Mouse (Mus musculus): ENCODE results near the gene Dnlz. TPM values are rescaled to one million over a fixed set of nuclear protein-coding genes. Genes with fewer than 3 reads are reported as not detected.

The Dnlz gene
- polyA plus RNA-seq (2014; fragmentation: Nextera tagmentation; extraction: Ambion mirVana) = 25.1 and 29.8 TPM in 2 replicates

GRCm38 (mm10) chr2:26351358-26352290 is at the start of gene Dnlz:
Gene Dnlz (minus strand): TSS chr2:26352110.
- H3K27ac ChIP-seq (replicated peaks; ENCODE audit: low read depth, low read length) = peak within 1 kb of the TSS; percentile 67
- H3K27me3 ChIP-seq (ENCODE audit: control insufficient read depth, insufficient read depth, low read length) = no peaks in the 10 kb centered on the region
- no peaks in the 10 kb centered on the region for H3K9me3 ChIP-seq (replicated peaks; ENCODE audit: control insufficient read depth, low read length)
- 2% methylated on average over 62 of the region's 62 CpGs for WGBS
- H3K36me3 ChIP-seq (replicated peaks; ENCODE audit: control insufficient read depth, insufficient read depth, low read depth, low read length) = peaks cover 9% of the 10 kb centered on the region
- DNase-seq (ENCODE audit: low spot score) = peak; percentile 95
- H3K4me2 ChIP-seq (ENCODE audit: low read depth, low read length) = peak within 1 kb of the TSS; percentile 98
- H3K9ac ChIP-seq (replicated peaks; ENCODE audit: low read length) = peak within 1 kb of the TSS; percentile 95
- no peaks in the 10 kb centered on the region for H3K4me1 ChIP-seq (ENCODE audit: control insufficient read depth, insufficient read depth, low read length)
- peak; percentile 63 for ATAC-seq (replicated peaks; ENCODE audit: insufficient number of reproducible peaks, low FRiP score, low TSS enrichment, low read depth)
- peak within 1 kb of the TSS; percentile 84 for H3K4me3 ChIP-seq (ENCODE audit: low read depth, low read length)

DNA sequence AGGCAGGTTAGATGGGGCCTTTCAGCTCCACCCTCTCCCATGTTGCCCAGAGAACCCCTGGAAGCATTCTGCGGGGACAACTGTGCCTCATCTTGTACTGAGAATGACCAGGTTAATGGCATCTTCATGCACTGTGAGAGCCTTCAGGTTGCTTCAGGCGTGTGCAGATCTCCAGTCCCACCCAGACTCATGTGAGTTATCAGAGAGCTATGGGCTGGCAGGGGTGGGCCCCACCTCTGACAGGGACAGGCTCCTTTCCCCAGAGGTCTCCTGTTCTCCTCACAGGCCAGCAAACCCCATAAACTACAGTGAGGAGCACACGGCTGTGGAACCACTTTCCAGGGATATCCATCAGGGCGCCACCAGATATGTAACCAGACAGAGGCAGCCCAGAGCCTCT is 49.1 kb upstream of the Dnlz start:
- Histone ChIP-seq H3K36me3 (replicated peaks; ENCODE audit: control insufficient read depth, insufficient read depth, low read depth, low read length) (peaks cover 19% of the 10 kb centered on the region), H3K4me2 (ENCODE audit: low read depth, low read length) (no peak overlapping the region), H3K9me3 (replicated peaks; ENCODE audit: control insufficient read depth, low read length) (no peaks in the 10 kb centered on the region), H3K27me3 (ENCODE audit: control insufficient read depth, insufficient read depth, low read length) (no peaks in the 10 kb centered on the region), H3K4me1 (ENCODE audit: control insufficient read depth, insufficient read depth, low read length) (no peaks in the 10 kb centered on the region), H3K9ac (replicated peaks; ENCODE audit: low read length) (no peak overlapping the region), H3K4me3 (ENCODE audit: low read depth, low read length) (no peak overlapping the region), H3K27ac (replicated peaks; ENCODE audit: low read depth, low read length) (no peak overlapping the region)
- ATAC-seq (replicated peaks; ENCODE audit: insufficient number of reproducible peaks, low FRiP score, low TSS enrichment, low read depth) (no peak), DNase-seq (ENCODE audit: low spot score) (no peak)
- WGBS = 90% methylated on average over 4 of the region's 4 CpGs

GRCm38 (mm10) chr2:26400296-26400695 is 48.4 kb upstream of the Dnlz start:
- no peak overlapping the region for H3K27ac ChIP-seq (replicated peaks; ENCODE audit: low read depth, low read length)
- DNase-seq (ENCODE audit: low spot score) (no peak), ATAC-seq (replicated peaks; ENCODE audit: insufficient number of reproducible peaks, low FRiP score, low TSS enrichment, low read depth) (no peak)
- H3K9me3 ChIP-seq (replicated peaks; ENCODE audit: control insufficient read depth, low read length) = no peaks in the 10 kb centered on the region
- H3K4me3 ChIP-seq (ENCODE audit: low read depth, low read length) = no peak overlapping the region
- no peaks in the 10 kb centered on the region for H3K4me1 ChIP-seq (ENCODE audit: control insufficient read depth, insufficient read depth, low read length)
- no peak overlapping the region for H3K9ac ChIP-seq (replicated peaks; ENCODE audit: low read length)
- no peaks in the 10 kb centered on the region for H3K27me3 ChIP-seq (ENCODE audit: control insufficient read depth, insufficient read depth, low read length)
- 88% methylated on average over 5 of the region's 5 CpGs for WGBS
- peaks cover 25% of the 10 kb centered on the region for H3K36me3 ChIP-seq (replicated peaks; ENCODE audit: control insufficient read depth, insufficient read depth, low read depth, low read length)
- no peak overlapping the region for H3K4me2 ChIP-seq (ENCODE audit: low read depth, low read length)

DNA sequence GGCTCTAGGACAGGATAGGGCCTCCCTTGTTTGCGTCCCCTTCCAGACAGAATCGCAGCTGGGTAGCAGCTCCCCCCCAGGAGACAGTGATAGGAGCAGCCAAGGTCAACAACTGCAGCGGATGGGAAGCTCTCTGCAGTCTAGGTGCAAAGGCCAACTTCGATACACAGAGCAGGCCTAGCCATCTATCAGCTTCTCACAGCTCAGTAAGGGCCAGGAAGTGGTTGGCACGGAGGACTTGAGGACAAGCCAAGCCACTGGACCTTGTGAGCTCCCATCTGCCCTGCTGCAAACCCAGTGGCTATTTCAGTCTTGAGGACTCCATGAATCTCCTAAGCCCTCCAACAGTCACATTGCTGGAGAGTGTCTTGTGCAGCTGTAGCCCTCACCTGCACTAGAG is 47.7 kb upstream of the Dnlz start:
- H3K4me2 ChIP-seq (ENCODE audit: low read depth, low read length) = no peak overlapping the region
- H3K9me3 ChIP-seq (replicated peaks; ENCODE audit: control insufficient read depth, low read length) = no peaks in the 10 kb centered on the region
- no peak overlapping the region for H3K27ac ChIP-seq (replicated peaks; ENCODE audit: low read depth, low read length)
- DNase-seq (ENCODE audit: low spot score) (no peak), ATAC-seq (replicated peaks; ENCODE audit: insufficient number of reproducible peaks, low FRiP score, low TSS enrichment, low read depth) (no peak)
- no peaks in the 10 kb centered on the region for H3K27me3 ChIP-seq (ENCODE audit: control insufficient read depth, insufficient read depth, low read length)
- H3K36me3 ChIP-seq (replicated peaks; ENCODE audit: control insufficient read depth, insufficient read depth, low read depth, low read length) = peaks cover 31% of the 10 kb centered on the region
- WGBS = 90% methylated on average over 5 of the region's 5 CpGs
- H3K4me3 ChIP-seq (ENCODE audit: low read depth, low read length) = no peak overlapping the region
- no peaks in the 10 kb centered on the region for H3K4me1 ChIP-seq (ENCODE audit: control insufficient read depth, insufficient read depth, low read length)
- no peak overlapping the region for H3K9ac ChIP-seq (replicated peaks; ENCODE audit: low read length)

GRCm38 (mm10) chr2:26398978-26399377 is 47.1 kb upstream of the Dnlz start:
- H3K4me3 ChIP-seq (ENCODE audit: low read depth, low read length) = no peak overlapping the region
- H3K4me1 ChIP-seq (ENCODE audit: control insufficient read depth, insufficient read depth, low read length) = no peaks in the 10 kb centered on the region
- ATAC-seq (replicated peaks; ENCODE audit: insufficient number of reproducible peaks, low FRiP score, low TSS enrichment, low read depth) (no peak), DNase-seq (ENCODE audit: low spot score) (no peak)
- H3K27ac ChIP-seq (replicated peaks; ENCODE audit: low read depth, low read length) = no peak overlapping the region
- H3K9me3 ChIP-seq (replicated peaks; ENCODE audit: control insufficient read depth, low read length) = no peaks in the 10 kb centered on the region
- H3K9ac ChIP-seq (replicated peaks; ENCODE audit: low read length) = no peak overlapping the region
- whole genome bisulfite sequencing = 88% methylated on average over 8 of the region's 8 CpGs
- H3K27me3 ChIP-seq (ENCODE audit: control insufficient read depth, insufficient read depth, low read length) = no peaks in the 10 kb centered on the region
- H3K4me2 ChIP-seq (ENCODE audit: low read depth, low read length) = no peak overlapping the region
- H3K36me3 ChIP-seq (replicated peaks; ENCODE audit: control insufficient read depth, insufficient read depth, low read depth, low read length) = peaks cover 33% of the 10 kb centered on the region

- H3K9ac ChIP-seq (replicated peaks; ENCODE audit: low read length) = no peak overlapping the region
- H3K27ac ChIP-seq (replicated peaks; ENCODE audit: low read depth, low read length) = no peak overlapping the region
- ATAC-seq (replicated peaks; ENCODE audit: insufficient number of reproducible peaks, low FRiP score, low TSS enrichment, low read depth) = no peak
- no peak for DNase-seq (ENCODE audit: low spot score)
- H3K27me3 ChIP-seq (ENCODE audit: control insufficient read depth, insufficient read depth, low read length) = no peaks in the 10 kb centered on the region
- H3K36me3 ChIP-seq (replicated peaks; ENCODE audit: control insufficient read depth, insufficient read depth, low read depth, low read length) = peaks cover 27% of the 10 kb centered on the region
- H3K4me1 ChIP-seq (ENCODE audit: control insufficient read depth, insufficient read depth, low read length) = no peaks in the 10 kb centered on the region; the same call in 1 of the 2 replicates
- no peaks in the 10 kb centered on the region for H3K9me3 ChIP-seq (replicated peaks; ENCODE audit: control insufficient read depth, low read length)
- no peak overlapping the region for H3K4me2 ChIP-seq (ENCODE audit: low read depth, low read length)
- 92% methylated on average over 6 of the region's 6 CpGs for WGBS
- no peak overlapping the region for H3K4me3 ChIP-seq (ENCODE audit: low read depth, low read length)
These were observed 39.7 kb upstream of the Dnlz start for GRCm38 (mm10) chr2:26391617-26392016.

DNA sequence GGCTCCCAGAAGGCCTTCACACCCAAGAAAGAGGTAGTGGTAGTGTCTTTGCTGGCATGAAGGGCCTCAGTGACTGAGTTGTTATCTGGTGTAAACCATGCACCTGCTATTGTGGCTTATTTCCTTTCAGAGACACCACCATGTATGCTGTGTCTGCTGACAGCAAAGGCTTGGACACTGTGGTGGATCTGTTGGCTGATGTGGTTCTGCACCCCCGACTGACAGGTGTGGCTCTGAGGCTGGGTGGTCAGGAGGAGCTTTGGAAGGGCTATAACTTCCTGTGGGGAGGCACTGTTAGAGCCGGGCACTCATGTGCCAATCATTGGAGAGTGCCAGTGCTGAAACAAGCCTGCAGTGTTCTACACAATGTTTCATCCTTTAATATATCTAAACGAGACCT is 39.0 kb upstream of the Dnlz start:
- Histone ChIP-seq H3K4me1 (ENCODE audit: control insufficient read depth, insufficient read depth, low read length) (no peaks in the 10 kb centered on the region; the same call in 1 of the 2 replicates), H3K36me3 (replicated peaks; ENCODE audit: control insufficient read depth, insufficient read depth, low read depth, low read length) (peaks cover 23% of the 10 kb centered on the region), H3K4me3 (ENCODE audit: low read depth, low read length) (no peak overlapping the region), H3K27me3 (ENCODE audit: control insufficient read depth, insufficient read depth, low read length) (no peaks in the 10 kb centered on the region), H3K9ac (replicated peaks; ENCODE audit: low read length) (no peak overlapping the region), H3K9me3 (replicated peaks; ENCODE audit: control insufficient read depth, low read length) (no peaks in the 10 kb centered on the region), H3K4me2 (ENCODE audit: low read depth, low read length) (no peak overlapping the region), H3K27ac (replicated peaks; ENCODE audit: low read depth, low read length) (no peak overlapping the region)
- no peak for ATAC-seq (replicated peaks; ENCODE audit: insufficient number of reproducible peaks, low FRiP score, low TSS enrichment, low read depth)
- no peak for DNase-seq (ENCODE audit: low spot score)
- 89% methylated on average over 3 of the region's 3 CpGs for WGBS

DNA sequence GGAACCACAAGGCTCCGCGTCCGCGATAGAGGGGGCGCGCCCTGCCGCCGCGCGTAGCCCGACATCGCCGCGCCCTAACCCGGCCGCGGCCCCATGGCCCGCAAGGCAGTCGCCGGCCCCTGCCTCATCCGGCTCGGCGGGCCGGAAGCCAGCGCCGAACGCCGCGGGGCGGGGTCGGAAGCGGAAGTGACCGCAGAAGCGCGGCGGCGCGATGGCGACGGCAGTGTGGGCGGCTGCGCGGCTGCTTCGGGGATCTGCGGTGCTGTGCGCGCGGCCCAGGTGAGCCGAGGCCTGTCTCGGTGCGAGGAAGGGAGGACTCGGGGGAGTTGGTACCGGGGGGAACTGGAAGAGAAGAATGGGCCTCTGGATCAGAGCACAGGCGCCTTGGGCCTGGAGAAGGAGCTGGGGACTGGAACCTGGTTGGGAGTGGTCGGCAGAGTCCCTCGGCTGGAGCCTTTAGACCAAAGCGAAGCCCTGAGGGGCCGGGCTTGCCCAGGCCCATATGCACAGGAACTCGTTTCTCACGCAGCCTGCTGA is 37.3 kb upstream of the Dnlz start, which contains the start of the genes Entr1 and Pmpca:
Gene Entr1, minus strand, starts transcription at position 163 of the 537 bp plus-strand sequence.
Gene Pmpca, plus strand, starts transcription at position 186 of the 537 bp plus-strand sequence.
- no peaks in the 10 kb centered on the region for H3K27me3 ChIP-seq (ENCODE audit: control insufficient read depth, insufficient read depth, low read length)
- H3K27ac ChIP-seq (replicated peaks; ENCODE audit: low read depth, low read length) = peak within 1 kb of the TSS; percentile 16; the same call in 1 of the 2 replicates
- H3K9ac ChIP-seq (replicated peaks; ENCODE audit: low read length) = peak within 1 kb of the TSS; percentile 93
- H3K4me3 ChIP-seq (ENCODE audit: low read depth, low read length) = peak within 1 kb of the TSS; percentile 94
- peaks cover 9% of the 10 kb centered on the region for H3K36me3 ChIP-seq (replicated peaks; ENCODE audit: control insufficient read depth, insufficient read depth, low read depth, low read length)
- WGBS = 0% methylated on average over 53 of the region's 60 CpGs
- DNase-seq (ENCODE audit: low spot score) = peak; percentile 91
- peak within 1 kb of the TSS; percentile 78 for H3K4me2 ChIP-seq (ENCODE audit: low read depth, low read length)
- H3K4me1 ChIP-seq (ENCODE audit: control insufficient read depth, insufficient read depth, low read length) = no peaks in the 10 kb centered on the region; the same call in 1 of the 2 replicates
- H3K9me3 ChIP-seq (replicated peaks; ENCODE audit: control insufficient read depth, low read length) = no peaks in the 10 kb centered on the region
- peak; percentile 78 for ATAC-seq (replicated peaks; ENCODE audit: insufficient number of reproducible peaks, low FRiP score, low TSS enrichment, low read depth)
